Mouse (Mus musculus): ENCODE results near the gene Rab11fip5. TPM values are rescaled to one million over a fixed set of nuclear protein-coding genes. Genes with fewer than 3 reads are reported as not detected.
A peak's percentile ranks its signal among the peaks of the same experiment; 100 is the strongest.

Gene Rab11fip5
- 10 to 100 TPM; 53.9 to 54.0 TPM for total RNA-seq (2021)
- long read RNA-seq, experiment 1, full-length matches to known transcripts: 37 of 59 reads
- long read RNA-seq, experiment 1, partial matches to known transcripts: 14 of 59 reads
- long read RNA-seq, experiment 1, other reads (novel, unspliced or antisense): 8 of 59 reads
- long read RNA-seq, experiment 2, full-length matches to known transcripts: 41 of 71 reads
- long read RNA-seq, experiment 2, partial matches to known transcripts: 14 of 71 reads
- long read RNA-seq, experiment 2, other reads (novel, unspliced or antisense): 16 of 71 reads

DNA sequence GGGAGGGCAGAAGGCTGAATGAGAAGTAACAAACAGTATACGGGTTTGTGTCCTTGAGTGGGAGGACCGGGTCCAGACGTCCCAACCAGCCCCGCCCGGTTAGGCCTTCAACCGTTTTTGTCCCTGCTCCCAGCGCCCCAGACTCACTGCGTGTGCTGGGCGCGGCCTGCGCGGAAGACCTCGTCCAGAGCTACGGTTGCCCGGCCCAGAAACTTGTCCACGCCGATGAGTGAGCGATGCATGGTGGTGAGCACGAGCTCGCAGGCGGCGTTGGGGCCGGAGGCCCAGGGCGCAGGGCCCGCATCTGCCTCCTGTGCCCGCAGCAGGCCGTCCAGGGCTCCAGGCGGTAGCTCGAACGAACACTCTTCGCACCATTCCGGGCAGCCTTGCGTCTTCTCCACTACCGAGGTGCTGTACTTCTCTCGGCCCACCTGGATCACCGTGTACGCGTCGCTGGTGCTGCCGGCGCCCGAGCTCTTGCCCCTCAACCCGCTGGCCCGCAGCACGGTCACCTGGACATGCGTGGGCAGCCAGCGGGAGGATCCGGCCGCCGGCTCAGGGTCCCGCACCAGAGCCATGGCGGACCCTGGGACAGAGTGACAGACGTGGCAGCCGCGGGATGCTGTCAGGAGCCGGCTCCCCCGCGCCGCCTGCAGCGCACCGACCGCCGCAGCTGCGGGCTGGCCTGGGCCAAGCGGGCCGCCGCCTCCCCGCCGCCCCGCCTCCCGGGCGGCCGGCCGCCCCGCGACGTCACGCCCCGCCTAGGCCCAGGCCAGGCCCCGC, at the start of gene Rab11fip5:
TSS of gene Rab11fip5 (minus strand) at position 684 of the 783 bp plus-strand sequence.
- DNase-seq: peak; percentile 53
- intact Hi-C loops (cut with DNase I): no loop called here

DNA sequence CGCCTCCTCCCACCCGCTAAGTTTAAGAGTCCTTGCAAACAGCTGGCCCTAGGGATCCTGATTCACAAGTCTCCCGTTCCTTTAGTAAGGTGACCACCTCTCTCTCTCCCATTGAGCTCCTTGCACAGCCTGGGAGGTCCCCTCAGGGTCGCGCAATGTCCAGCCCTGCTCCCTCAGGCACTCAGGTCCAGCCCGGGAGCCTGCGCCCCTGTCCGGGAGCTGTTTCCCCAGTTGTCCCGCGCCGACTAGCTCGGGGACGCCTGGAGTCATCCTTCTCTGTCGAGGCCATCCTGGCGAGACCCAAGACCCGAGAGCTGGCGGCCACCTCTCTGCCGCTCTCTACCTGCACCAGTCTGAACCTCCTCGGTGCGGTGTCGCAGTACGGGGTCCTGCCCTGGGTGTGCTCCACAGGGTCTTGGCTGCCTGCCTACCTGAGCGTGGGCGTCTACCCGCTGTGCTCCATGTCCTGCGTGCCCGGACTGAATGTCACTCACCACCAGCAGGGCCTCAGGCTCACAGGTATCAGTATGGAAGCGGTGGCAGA, 49.5 kb upstream of the Rab11fip5 start, which contains the start of gene Noto:
TSS of gene Noto (plus strand) at position 51 of the 544 bp plus-strand sequence.
- DNase-seq: no peak
- intact Hi-C loops (cut with DNase I): no loop called here

DNA sequence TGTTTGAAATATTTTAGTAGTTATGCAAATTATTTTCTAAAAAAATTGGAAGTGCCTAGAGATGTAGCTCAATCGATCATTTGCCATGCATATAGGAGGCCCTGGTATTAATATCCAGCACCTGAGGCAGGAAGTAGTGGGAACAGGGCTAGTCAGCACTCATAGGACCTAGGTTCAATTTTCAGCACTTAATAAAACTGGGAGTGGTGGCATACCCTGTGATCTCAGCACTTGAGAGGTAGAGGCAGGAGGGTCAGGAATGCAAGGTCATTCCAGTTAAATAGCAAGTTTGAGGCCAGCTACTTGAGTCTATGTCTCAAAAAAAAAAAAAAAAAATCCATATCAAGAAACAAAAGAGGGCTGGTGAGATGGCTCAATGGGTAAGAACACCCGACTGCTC, 44.7 kb upstream of the Rab11fip5 start:
- intact Hi-C loops (cut with DNase I): no loop called here
- DNase-seq: no peak

DNA sequence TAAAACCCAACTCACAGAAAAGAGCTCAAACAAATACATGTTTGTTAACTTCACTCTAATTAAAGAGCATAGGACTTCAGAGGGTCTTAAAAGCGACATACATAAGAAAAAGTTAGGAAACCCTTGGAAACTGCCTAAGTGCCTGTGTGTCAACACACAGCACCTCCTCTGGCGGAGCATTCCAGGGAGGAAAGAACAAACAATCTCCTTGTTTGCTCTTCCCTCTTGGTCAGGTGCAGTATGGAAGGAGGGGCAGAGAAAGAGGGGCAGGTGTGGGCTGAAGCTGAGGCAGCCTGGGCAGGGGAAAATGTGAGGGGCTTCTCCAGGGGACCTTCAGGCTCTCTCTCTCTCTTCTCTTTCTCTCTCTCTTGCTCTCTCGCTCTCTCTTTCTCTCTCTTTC, 41.4 kb upstream of the Rab11fip5 start:
- no peak for DNase-seq
- intact Hi-C loops (cut with DNase I): no loop called here

DNA sequence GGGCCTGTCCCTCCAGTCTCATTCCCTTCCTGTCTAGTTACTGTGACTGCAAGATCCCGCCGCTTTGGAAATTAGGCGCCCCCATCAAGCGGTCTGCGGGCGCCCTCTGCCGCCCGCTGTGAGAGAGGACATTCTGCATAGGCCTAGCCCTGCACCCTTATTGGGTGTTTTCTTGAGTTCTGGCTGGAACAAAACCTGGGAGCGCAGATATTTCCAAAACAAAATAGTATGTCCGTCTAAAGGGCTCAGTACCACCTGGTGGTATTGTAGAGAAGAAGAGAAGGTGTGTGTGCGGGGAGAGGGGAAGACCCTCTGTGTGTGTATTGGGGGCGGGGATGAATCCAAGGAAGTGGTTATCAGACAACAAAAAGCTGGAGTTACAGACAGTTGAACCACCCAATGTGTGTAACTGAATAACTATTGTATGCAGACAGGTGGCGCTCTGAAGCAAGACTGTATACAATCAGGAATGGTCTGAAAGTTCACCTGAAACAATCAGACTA, 36.4 kb upstream of the Rab11fip5 start:
- peak; percentile 75 for DNase-seq
- intact Hi-C loops (cut with DNase I): loop anchor here (2.0 kb wide), 2 partner anchors 148 to 250 kb away; no protein-coding TSS in a partner anchor

DNA sequence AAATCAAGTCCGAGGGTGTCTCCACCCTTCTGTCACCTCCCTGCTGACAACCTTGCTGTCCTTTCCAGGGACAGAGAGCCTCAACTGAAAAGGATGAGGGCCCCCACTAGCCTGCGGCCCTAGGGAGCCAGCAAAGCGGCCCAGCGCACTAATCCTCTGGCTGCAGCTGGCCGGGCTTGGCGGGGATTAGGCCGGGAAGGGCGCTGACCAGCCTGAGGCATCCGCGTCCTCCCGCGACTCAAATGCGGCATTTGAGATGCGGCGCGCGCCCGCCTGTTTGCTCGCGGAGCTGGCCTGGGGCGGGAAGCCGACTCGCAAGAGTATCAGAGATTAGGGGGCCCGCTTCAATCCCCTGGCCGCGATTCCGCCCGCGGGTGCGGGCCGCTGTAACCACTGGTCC, 34.6 kb upstream of the Rab11fip5 start:
- intact Hi-C loops (cut with DNase I): no loop called here
- DNase-seq: no peak

DNA sequence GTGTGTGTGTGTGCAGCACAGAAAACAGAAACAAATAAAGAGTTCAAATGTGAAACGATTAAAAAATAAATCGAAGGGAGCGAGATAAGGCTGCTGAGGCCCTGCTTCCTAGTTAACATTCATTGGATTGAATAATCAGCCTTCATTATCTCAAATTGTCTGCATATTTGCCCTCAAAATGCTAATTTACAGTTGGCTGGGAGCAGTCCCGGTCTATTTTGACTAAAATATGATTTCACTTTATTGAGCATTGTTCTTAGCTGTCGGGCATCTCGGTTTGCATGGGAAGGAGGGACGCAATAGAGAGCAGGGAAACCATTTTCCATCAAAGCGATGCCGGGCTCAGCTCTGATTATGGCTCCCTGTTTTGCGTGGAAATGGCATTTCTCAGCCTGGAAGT, 28.6 kb upstream of the Rab11fip5 start:
- intact Hi-C loops (cut with DNase I): no loop called here
- DNase-seq: no peak

DNA sequence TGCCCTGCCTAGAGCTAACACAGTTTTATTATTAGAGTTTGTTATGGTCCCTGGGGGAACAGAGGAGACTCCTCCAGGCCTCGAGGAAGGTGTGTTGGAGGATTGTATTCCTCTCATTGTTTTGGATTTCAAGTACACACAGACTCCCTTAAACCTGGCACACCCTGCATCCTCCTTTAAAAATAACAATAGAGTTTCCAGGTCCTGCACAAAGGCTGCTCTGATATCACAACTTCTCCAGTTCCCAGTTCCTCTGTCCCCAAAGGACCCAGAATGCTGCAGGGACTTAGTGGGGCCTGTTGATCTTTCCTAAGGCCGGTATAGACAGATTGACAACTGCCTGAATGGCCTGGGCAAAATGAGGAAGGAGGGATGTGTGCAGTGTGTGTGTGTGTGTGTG, 28.2 kb upstream of the Rab11fip5 start:
- peak; percentile 20 to 27 for DNase-seq
- intact Hi-C loops (cut with DNase I): no loop called here

DNA sequence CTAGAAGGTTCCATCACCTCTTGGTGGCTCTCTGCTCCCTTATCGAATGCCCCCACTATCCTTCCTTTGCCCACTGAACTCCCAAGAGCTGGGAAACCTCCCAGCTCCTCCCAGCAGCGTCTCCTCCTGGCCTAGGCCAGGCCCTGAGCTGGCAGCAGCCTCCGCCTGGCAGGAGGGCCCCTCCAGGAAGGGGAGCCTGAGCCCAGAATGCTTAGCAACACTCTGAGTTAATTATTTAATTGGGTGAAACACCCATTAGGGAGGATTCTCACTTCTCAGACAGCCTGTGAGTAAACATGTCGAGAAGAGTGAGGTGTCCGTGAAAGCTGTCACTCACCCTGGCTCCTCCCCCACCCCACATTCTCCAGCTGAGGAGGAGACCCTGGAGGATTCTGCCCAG, 25.3 kb upstream of the Rab11fip5 start:
- no peak for DNase-seq
- intact Hi-C loops (cut with DNase I): no loop called here

DNA sequence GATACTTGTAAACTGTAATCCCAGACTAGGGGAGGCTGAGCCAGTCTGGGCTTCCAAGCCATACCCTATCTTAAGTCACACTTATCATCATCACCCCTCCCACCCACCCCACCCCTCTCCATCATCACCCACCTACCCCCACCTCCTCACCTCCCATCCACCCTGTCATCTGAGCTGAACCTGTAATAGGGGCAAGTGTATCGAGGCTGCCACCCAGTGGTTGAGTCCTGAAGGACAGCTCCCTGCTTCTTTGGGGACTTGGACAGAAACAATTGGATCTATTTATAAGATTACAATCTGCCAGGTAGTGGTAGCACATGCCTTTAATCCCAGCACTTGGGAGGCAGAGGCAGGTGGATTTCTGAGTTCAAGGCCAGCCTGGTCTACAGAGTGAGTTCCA, 22.7 kb upstream of the Rab11fip5 start:
- peak; percentile 50 to 65 for DNase-seq
- intact Hi-C loops (cut with DNase I): no loop called here

DNA sequence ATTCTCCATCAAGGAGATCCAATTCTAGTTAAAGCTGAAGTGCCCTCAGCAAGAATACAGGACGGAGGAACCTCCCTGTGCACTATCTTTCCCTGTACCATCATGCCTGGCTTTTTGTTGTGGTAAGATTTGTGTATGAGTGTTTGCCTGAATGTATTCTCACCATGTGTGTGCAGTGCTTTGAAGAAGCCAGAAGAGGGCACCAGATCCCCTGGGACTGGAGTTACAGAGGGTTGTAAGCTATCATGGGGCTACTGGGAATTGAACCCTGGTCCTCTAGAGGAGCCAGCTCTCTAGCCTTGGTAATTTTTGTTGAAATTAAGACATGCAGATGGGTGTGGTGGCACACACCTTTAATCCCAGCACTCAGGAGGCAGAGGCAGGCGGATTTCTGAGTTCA, 20.9 kb upstream of the Rab11fip5 start:
- no peak for DNase-seq
- intact Hi-C loops (cut with DNase I): no loop called here

DNA sequence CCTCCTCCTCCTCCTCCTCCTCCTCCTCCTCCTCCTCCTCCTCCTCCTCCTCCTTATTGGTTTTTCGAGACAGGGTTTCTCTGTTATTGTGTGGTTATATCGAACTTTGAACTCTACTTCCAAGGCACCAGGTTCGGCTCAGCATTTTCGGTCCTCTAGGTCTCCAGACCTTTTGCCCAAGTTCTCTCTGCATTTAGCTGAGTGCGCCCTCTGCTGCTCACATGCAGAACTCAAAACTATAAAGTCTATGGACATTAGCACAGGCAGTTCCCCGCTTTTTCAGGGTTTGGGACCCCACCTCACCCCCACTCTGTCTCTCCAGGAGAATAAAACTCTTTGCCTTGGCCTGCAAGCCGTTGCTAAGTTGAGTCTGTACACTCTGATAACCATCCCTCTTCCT, 17.4 kb upstream of the Rab11fip5 start:
- DNase-seq: peak; percentile 76 to 84
- intact Hi-C loops (cut with DNase I): loop anchor here (2.0 kb wide), 1 partner anchor 129 kb away; no protein-coding TSS in a partner anchor

DNA sequence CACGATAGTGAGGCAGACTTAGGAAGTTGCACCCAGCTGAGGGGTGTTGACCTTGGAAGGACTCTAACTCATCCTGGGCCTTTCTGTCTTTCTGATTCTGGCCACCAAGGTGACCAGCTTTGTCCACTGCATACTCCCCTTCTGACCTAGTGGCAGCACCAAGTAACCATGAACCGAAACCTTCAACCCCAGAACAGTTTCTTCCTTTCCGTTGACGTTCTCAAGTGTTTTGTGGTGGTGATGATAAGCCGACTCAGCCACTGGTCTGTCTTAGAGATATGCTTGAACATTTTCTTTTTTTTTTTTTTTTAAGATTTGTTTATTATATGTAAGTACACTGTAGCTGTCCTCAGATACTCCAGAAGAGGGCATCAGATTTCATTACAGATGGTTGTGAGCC, 14.2 kb upstream of the Rab11fip5 start:
- intact Hi-C loops (cut with DNase I): no loop called here
- no peak for DNase-seq

DNA sequence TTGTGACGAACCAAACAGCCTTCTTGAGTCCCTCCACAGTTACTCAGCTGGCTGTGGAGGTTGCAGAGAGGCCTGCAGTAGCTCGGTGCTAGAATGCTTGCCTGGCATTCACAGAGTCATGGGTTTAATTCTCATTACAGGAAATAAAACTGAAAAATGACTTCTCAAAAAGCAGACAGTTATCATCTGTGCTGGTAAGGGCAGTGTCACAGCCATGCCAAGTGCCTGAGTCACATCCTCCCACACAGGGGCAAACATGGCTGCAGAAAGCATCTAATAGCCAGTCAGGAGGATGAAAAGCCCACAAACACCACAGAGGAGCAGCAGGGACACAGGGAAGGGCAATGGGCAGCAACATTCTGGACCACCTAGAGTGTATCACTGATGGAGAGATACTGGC, 8.4 kb upstream of the Rab11fip5 start:
- DNase-seq: no peak
- intact Hi-C loops (cut with DNase I): no loop called here

DNA sequence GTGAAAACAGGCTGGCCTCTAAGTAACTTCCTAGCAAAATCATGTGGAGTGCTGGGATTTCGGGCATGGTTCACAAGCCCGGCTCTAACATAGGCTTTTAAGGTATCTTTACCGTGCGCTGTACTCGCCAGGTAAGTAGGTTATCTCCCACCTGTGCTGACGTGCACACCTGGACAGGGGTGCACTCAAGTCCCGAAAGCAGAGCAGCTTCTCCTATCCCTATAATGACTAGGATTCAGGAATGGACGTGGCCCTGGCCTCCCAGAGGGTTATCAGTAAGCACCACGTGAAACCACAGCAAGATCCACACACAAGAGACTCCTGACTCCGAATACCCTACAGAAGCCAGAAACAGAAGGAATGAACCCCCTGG, 7.2 kb upstream of the Rab11fip5 start:
- intact Hi-C loops (cut with DNase I): loop anchor here (1.0 kb wide), 1 partner anchor 35 kb away; no protein-coding TSS in a partner anchor

DNA sequence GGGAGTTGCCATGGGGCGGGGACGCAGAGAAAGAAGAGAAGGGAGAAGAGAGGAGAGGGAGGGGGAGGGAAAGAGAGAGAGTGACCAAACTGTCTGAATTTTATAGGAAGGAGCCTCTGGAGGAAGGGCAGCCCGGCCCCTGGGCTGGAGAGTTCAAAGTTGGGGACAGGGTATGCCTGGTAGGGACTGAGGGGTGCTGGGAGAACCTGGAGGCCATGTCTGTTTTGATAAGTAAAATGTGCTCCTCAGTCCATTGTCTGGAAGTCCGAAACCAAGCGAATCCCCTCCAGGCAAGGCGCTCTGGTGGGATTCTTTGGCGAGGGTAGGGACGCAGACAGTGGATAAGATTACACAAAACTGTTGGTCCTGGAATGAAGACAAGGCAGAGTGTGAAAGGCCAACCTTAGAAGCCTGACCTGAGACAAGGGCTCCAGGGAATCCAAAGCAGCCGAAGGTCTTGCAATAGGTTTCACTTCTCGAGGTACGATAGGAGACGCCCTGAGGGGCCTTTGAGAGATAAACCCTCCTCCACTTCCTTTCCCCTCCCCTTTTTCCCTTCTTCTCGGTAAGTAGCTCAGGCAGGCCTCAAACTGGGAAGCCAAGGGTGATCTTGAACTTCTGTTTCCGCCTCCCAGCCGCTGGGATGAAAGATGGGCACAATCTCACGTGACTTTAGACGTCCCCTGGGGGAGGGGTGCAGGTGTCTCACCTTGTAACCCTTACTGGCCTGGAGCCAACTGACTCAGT, 6.6 kb upstream of the Rab11fip5 start:
- DNase-seq: no peak
- intact Hi-C loops (cut with DNase I): loop anchor here (1.0 kb wide), 1 partner anchor 35 kb away; no protein-coding TSS in a partner anchor

More for the DNA sequence above, 7.2 kb upstream of the Rab11fip5 start:
- DNase-seq: no peak

DNA sequence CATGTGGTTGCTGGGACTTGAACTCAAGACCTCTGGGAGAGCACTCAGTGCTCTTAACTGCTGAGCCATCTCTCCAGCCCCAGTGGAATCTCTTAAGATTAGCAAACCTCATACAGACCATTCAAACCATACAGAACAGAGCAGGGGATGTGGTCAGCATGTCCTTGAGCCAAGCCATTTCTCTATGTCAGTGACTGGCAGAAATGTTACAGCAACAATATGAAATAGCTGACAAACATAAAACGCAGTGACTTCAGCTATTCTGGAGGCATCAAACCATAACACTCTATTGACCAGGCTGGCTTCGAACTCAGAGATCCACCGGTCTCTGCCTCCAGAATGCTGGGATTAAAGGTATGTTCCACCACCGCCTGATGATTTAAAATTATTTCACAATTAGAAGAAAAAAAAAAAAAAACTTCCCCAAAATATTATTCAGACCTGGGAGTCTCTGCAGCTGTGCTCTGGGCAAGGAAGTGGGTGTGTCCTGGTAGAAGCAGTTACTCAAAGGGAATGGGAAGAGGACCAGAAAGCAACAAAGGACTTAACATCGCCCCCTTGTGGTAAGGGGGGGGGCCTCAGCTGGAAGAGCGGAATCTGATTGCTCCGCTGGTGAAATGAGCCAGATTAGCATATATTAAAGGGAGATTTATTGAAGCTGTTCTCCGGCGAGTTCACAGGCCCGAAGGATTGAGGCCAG, 5.9 kb upstream of the Rab11fip5 start:
- intact Hi-C loops (cut with DNase I): no loop called here
- peak; percentile 82 to 88 for DNase-seq

DNA sequence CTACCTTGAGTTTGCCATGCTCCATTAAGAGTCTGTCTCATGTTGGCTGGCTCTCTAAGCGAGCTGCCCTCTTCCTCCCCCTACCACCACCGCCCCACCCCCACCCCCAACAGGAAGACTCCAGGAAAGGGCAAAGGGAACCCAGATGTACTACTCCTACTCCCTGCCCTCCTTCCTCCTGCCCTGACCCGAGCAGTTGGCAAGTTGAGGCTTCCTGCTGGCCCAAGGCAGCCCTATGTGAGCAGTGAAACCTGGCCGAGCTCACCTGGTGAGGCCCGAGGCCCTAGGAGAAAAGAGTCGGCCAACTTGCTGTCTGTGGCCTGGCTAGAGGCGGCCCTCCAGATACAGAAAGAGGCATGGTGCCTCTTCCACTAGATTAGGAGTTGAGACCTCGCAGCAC, 4.2 kb upstream of the Rab11fip5 start:
- no peak for DNase-seq
- intact Hi-C loops (cut with DNase I): no loop called here

DNA sequence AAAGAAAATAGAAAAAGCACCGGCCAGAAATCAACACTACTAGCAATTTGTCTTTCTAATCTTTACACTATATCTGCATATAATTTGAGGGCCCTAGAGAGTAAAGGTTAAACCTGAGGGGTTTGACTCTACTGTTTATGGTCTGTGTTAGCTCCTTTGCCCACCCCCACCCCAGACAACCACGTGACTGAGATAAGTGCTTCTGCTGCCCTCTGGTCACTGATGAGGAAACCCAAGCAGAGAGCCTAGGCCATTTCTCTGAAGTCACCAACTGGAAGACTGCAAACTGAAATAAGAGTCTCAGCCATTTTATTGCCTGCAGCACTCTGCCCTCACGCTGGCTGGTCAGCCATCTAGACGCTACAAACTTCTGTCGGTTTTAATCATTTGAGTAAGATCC, 3.4 kb upstream of the Rab11fip5 start:
- no peak for DNase-seq
- intact Hi-C loops (cut with DNase I): no loop called here

All from heart, postnatal 14 days (tissue).